Mouse (Mus musculus) kidney, adult 2 months (tissue): ENCODE results near the gene Gcdh. TPM values are rescaled to one million over a fixed set of nuclear protein-coding genes. Genes with fewer than 3 reads are reported as not detected.
A peak's percentile ranks its signal among the peaks of the same experiment; 100 is the strongest.

Source experiments
- DNase-seq: peaks from one replicate; pipeline ENCODE4 v3.0.0; 2021
- H3K27ac ChIP-seq: fragments of 200-500 bp; 2 replicates; pipeline ENCODE4 v1.5.1; 2012; ENCODE audit warnings: low read depth, low read length, control low read depth, inconsistent platforms; ENCODE audit not compliant: insufficient read depth
- H3K27me3 ChIP-seq: fragments of 200-500 bp; replicated peaks from 2 replicates; pipeline ENCODE4 v1.6.1; 2012; ENCODE audit warnings: mild to moderate bottlenecking, moderate library complexity, low read length, inconsistent platforms; ENCODE audit not compliant: control insufficient read depth, insufficient read depth
- H3K36me3 ChIP-seq: fragments of 200-500 bp; 2 replicates; pipeline ENCODE4 v1.6.1; 2012; ENCODE audit warnings: mild to moderate bottlenecking, moderate library complexity, low read length, inconsistent platforms; ENCODE audit not compliant: control insufficient read depth, insufficient read depth
- H3K4me1 ChIP-seq: fragments of 200-500 bp; 2 replicates; pipeline ENCODE4 v1.6.1; 2011; ENCODE audit warnings: low read length; ENCODE audit not compliant: control insufficient read depth, insufficient read depth
- H3K4me3 ChIP-seq: fragments of 200-500 bp; 2 replicates; pipeline ENCODE4 v1.5.1; 2011; ENCODE audit warnings: mild to moderate bottlenecking, low read depth, low read length, control low read depth; ENCODE audit not compliant: insufficient read depth
- CTCF ChIP-seq: fragments of 200-500 bp; conservative IDR thresholded peaks from 2 replicates; pipeline ENCODE4 v1.5.1; 2011; ENCODE audit warnings: low read depth, mild to moderate bottlenecking, control low read depth, low read length, moderate library complexity, mixed read lengths; ENCODE audit not compliant: insufficient read depth, insufficient read length
- POLR2A ChIP-seq: fragments of 200-500 bp; IDR thresholded peaks from one replicate; pipeline ENCODE4 v1.6.1; 2011; ENCODE audit warnings: low read depth, low read length, control low read depth
- WGBS: fragments of 180-500 bp; shearing (Covaris S2); methylation state at CpG from one replicate; pipeline ENCODE4 v1.1.7; 2018; 5-methylcytosine and 5-hydroxymethylcytosine counted together
- polyA plus RNA-seq: library from polyadenylated mRNA; depleted of rRNA; stranded (reverse); fragments of >200 nt; gene quantifications from 2 replicates; pipeline ENCODE4 v1.2.3, GENCODE M21; 2012

Gene Gcdh
- polyA plus RNA-seq, 1 experiment, result 700 TPM

DNA sequence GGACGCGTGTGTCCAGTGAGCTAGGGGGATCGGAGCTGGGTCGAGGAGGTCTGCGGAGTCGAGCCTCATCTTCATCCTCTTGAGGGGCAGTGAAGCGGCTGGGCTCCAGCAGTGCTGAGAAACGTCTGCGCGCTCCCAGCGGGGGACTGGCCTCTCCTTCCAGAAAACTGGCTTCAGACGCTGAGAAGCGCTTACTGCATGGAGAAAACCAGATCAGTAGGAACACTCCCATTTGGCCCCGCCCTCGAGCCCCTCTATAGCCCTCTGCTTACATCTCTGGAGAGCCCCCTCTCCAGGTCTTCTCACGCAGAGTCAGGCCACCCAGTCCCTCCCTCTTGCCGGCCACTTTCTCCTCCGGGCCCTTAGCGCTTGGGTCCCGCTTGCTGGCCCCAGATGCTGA lies 24.1 kb upstream of the Gcdh start:
- DNase-seq, result no peak
- H3K27me3 ChIP-seq, result no peaks in the 10 kb centered on the region
- no peak overlapping the region for H3K4me3 ChIP-seq
- 31% methylated on average over 20 of the region's 20 CpGs for WGBS
- no peaks in the 10 kb centered on the region for H3K36me3 ChIP-seq
- no peaks in the 10 kb centered on the region for H3K4me1 ChIP-seq
- no peak overlapping the region for H3K27ac ChIP-seq
- TF ChIP-seq CTCF (no peak), POLR2A (no peak)

DNA sequence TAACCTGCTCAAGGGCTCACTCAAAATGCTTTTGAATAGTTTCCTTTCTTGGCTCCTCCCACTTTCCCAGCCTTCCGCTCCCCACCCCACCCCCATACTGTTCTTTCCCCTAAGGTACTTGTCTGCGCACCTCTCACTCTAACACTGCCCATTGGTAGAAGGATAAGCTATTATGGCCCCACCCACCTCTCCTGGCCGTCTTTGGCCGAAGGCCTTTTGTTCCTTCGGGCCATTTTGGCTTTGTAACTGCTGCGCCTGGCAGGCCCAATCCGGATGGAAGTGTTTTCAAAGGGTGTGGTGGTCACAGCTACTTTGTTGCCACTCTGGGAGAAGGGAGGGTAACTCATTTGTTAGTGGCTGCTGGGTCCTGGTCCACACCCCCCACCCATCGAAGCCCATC lies 21.5 kb upstream of the Gcdh start:
- no peaks in the 10 kb centered on the region for H3K4me1 ChIP-seq
- H3K27me3 ChIP-seq, result no peaks in the 10 kb centered on the region
- DNase-seq, result no peak
- H3K27ac ChIP-seq, result no peak overlapping the region
- no peak for TF ChIP-seq CTCF
- TF ChIP-seq POLR2A, result no peak
- H3K4me3 ChIP-seq, result no peak overlapping the region
- H3K36me3 ChIP-seq, result no peaks in the 10 kb centered on the region
- 81% methylated on average over 8 of the region's 8 CpGs for WGBS

GRCm38 (mm10) chr8:84913960-84914359 lies 20.2 kb upstream of the Gcdh start:
- 32% methylated on average over 4 of the region's 4 CpGs for WGBS
- H3K27me3 ChIP-seq, result no peaks in the 10 kb centered on the region

DNA sequence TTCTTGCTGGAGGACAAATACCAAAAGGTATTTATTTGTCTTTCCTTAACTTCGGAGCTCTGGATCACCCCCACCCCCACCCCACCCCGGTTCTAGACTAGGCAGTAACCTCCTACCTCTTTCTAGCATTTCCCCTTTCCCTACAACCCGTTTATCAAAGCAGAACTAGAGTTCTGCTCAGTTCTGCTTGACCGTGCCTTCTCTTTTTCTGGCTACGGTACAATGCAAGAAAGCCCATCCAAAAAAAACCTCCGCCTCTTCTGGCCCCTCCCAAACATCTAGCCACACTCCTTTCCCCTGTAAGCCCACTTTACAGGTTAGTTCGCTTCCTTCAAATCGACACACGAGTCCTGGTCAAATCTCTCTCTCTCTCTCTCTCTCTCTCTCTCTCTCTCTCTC lies 19.8 kb upstream of the Gcdh start:
- TF ChIP-seq CTCF (no peak), POLR2A (no peak)
- peak overlapping the region; percentile 42 for H3K4me3 ChIP-seq
- no peaks in the 10 kb centered on the region for H3K36me3 ChIP-seq
- H3K4me1 ChIP-seq, result no peaks in the 10 kb centered on the region
- no peak for DNase-seq
- no peak overlapping the region for H3K27ac ChIP-seq
- H3K27me3 ChIP-seq, result no peaks in the 10 kb centered on the region
- 9% methylated on average over 9 of the region's 9 CpGs for WGBS

More at GRCm38 (mm10) chr8:84913960-84914359, 20.2 kb upstream of the Gcdh start:
- no peak overlapping the region for H3K27ac ChIP-seq
- no peak overlapping the region for H3K4me3 ChIP-seq
- no peaks in the 10 kb centered on the region for H3K4me1 ChIP-seq
- no peaks in the 10 kb centered on the region for H3K36me3 ChIP-seq
- peak; percentile 36 for DNase-seq
- no peak for TF ChIP-seq POLR2A
- peak; percentile 47 for TF ChIP-seq CTCF

- Histone ChIP-seq H3K27me3 (no peaks in the 10 kb centered on the region), H3K4me1 (no peaks in the 10 kb centered on the region; the same call in 1 of the 2 replicates), H3K27ac (no peak overlapping the region), H3K36me3 (no peaks in the 10 kb centered on the region), H3K4me3 (peak overlapping the region; percentile 42)
- peak; percentile 84 for DNase-seq
- WGBS, result 2% methylated on average over 55 of the region's 55 CpGs
- TF ChIP-seq CTCF (no peak), POLR2A (no peak)
These were observed 19.3 kb upstream of the Gcdh start for GRCm38 (mm10) chr8:84912895-84913501.

- Histone ChIP-seq H3K4me1 (no peaks in the 10 kb centered on the region; the same call in 1 of the 2 replicates), H3K4me3 (no peak overlapping the region), H3K36me3 (no peaks in the 10 kb centered on the region), H3K27me3 (no peaks in the 10 kb centered on the region), H3K27ac (no peak overlapping the region)
- TF ChIP-seq CTCF (no peak), POLR2A (no peak)
- no peak for DNase-seq
- WGBS, result 30% methylated on average over 27 of the region's 27 CpGs
These were observed 18.7 kb upstream of the Gcdh start for GRCm38 (mm10) chr8:84912391-84912790.

GRCm38 (mm10) chr8:84911854-84912253 lies 18.1 kb upstream of the Gcdh start:
- H3K4me3 ChIP-seq, result no peak overlapping the region
- no peak for DNase-seq
- no peaks in the 10 kb centered on the region for H3K27me3 ChIP-seq
- H3K36me3 ChIP-seq, result no peaks in the 10 kb centered on the region
- WGBS, result 95% methylated on average over 9 of the region's 9 CpGs
- TF ChIP-seq POLR2A (no peak), CTCF (no peak)
- H3K4me1 ChIP-seq, result no peaks in the 10 kb centered on the region; the same call in 1 of the 2 replicates
- H3K27ac ChIP-seq, result no peak overlapping the region

DNA sequence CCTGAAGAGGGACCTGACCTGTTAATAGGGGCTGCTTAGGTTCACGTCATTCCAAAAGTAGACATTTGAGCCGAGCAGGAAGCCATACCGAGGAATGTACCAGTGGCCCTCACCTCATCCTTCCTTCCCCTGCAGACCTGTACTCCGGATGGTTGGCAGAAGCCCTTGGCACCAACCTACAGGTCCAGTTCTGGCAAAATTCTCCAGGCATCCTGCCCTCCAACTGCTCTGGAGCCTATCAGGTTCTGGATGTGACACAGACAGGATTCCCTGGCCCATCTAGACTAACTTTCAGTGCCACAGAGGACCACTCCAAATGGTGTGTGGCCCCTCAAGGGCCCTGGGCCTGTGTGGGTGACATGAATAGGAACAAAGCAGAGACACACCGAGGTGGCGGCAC lies 16.8 kb upstream of the Gcdh start:
- Histone ChIP-seq H3K27me3 (no peaks in the 10 kb centered on the region), H3K4me3 (no peak overlapping the region), H3K36me3 (no peaks in the 10 kb centered on the region), H3K27ac (no peak overlapping the region), H3K4me1 (no peaks in the 10 kb centered on the region; the same call in 1 of the 2 replicates)
- WGBS, result 84% methylated on average over 6 of the region's 6 CpGs
- no peak for TF ChIP-seq CTCF
- no peak for TF ChIP-seq POLR2A
- DNase-seq, result no peak
